Mouse (Mus musculus): Measurements from ENCODE around the gene Ptgir.
"Not testable (repeated sequence)": the region's sequence is repeated elsewhere in the genome, so short reads cannot be mapped to it uniquely, and the experiment has no call there.

The Ptgir gene

GRCm38 (mm10) chr7:16940292-16940691 lies 34.0 kb downstream of the Ptgir start:
- DNase-seq (ENCODE audit: low read depth, low spot score) = no peak

- no peak for DNase-seq (ENCODE audit: low read depth, low spot score)
Measured at GRCm38 (mm10) chr7:16942861-16943260, 36.6 kb downstream of the Ptgir start.

- DNase-seq (ENCODE audit: low read depth, low spot score) = peak; percentile 80
Measured at GRCm38 (mm10) chr7:16944061-16944807, 37.9 kb downstream of the Ptgir start, which contains the start of gene Pnmal2. TSS of gene Pnmal2 (plus strand) at chr7:16944682.

GRCm38 (mm10) chr7:16944808-16945315 lies 38.6 kb downstream of the Ptgir start:
- DNase-seq (ENCODE audit: low read depth, low spot score) = no peak

- DNase-seq (ENCODE audit: low read depth, low spot score) = no peak
Measured at GRCm38 (mm10) chr7:16945419-16945818, 39.1 kb downstream of the Ptgir start.

GRCm38 (mm10) chr7:16946441-16947348 lies 40.4 kb downstream of the Ptgir start:
- DNase-seq (ENCODE audit: low read depth, low spot score) = no peak

GRCm38 (mm10) chr7:16947349-16947895 lies 41.1 kb downstream of the Ptgir start:
- no peak for DNase-seq (ENCODE audit: low read depth, low spot score)

- no peak for DNase-seq (ENCODE audit: low read depth, low spot score)
Measured at GRCm38 (mm10) chr7:16947959-16948361, 41.7 kb downstream of the Ptgir start.

- no peak for DNase-seq (ENCODE audit: low read depth, low spot score)
Measured at GRCm38 (mm10) chr7:16948923-16949458, 42.7 kb downstream of the Ptgir start.

GRCm38 (mm10) chr7:16949908-16950841 lies 43.9 kb downstream of the Ptgir start:
- DNase-seq (ENCODE audit: low read depth, low spot score) = peak; percentile 72

- peak; percentile 77 for DNase-seq (ENCODE audit: low read depth, low spot score)
Measured at GRCm38 (mm10) chr7:16950861-16951635, 44.8 kb downstream of the Ptgir start.

GRCm38 (mm10) chr7:16953776-16954175 lies 47.5 kb downstream of the Ptgir start:
- not testable (repeated sequence) for DNase-seq (ENCODE audit: low read depth, low spot score)

- no peak for DNase-seq (ENCODE audit: low read depth, low spot score)
Measured at GRCm38 (mm10) chr7:16955712-16956111, 49.4 kb downstream of the Ptgir start.

- DNase-seq (ENCODE audit: low read depth, low spot score) = no peak
Measured at GRCm38 (mm10) chr7:16956410-16957265, 50.3 kb downstream of the Ptgir start.

GRCm38 (mm10) chr7:16959539-16960187 lies 53.4 kb downstream of the Ptgir start, which contains the start of gene Pnmal1:
TSS of gene Pnmal1 (plus strand) at chr7:16959679.
- peak; percentile 84 for DNase-seq (ENCODE audit: low read depth, low spot score)

All from embryo, embryonic 11.5 days (tissue).